Mouse (Mus musculus): Measurements from ENCODE around the gene Slc2a9.
A peak's percentile ranks its signal among the peaks of the same experiment; 100 is the strongest.

Gene Slc2a9

GRCm38 (mm10) chr5:38466569-38467110 lies 36.3 kb downstream of the Slc2a9 start:
- no peak for DNase-seq

- DNase-seq = no peak
Measured at GRCm38 (mm10) chr5:38461261-38461660, 41.7 kb downstream of the Slc2a9 start.

GRCm38 (mm10) chr5:38450936-38451335 lies 52.0 kb downstream of the Slc2a9 start:
- no peak for DNase-seq

GRCm38 (mm10) chr5:38449607-38450006 lies 53.3 kb downstream of the Slc2a9 start:
- DNase-seq = no peak

- DNase-seq = no peak
Measured at GRCm38 (mm10) chr5:38448121-38448520, 54.8 kb downstream of the Slc2a9 start.

- DNase-seq = no peak
Measured at GRCm38 (mm10) chr5:38446316-38446975, 56.5 kb downstream of the Slc2a9 start.

GRCm38 (mm10) chr5:38441088-38441839 lies 61.7 kb downstream of the Slc2a9 start:
- no peak for DNase-seq

- no peak for DNase-seq
Measured at GRCm38 (mm10) chr5:38440252-38441005, 62.5 kb downstream of the Slc2a9 start.

GRCm38 (mm10) chr5:38436681-38437080 lies 66.3 kb downstream of the Slc2a9 start:
- no peak for DNase-seq

GRCm38 (mm10) chr5:38434875-38435274 lies 68.1 kb downstream of the Slc2a9 start:
- no peak for DNase-seq

GRCm38 (mm10) chr5:38431201-38431600 lies 71.7 kb downstream of the Slc2a9 start:
- DNase-seq = no peak

GRCm38 (mm10) chr5:38429106-38429505 lies 73.8 kb downstream of the Slc2a9 start:
- DNase-seq = no peak

GRCm38 (mm10) chr5:38427757-38428156 lies 75.2 kb downstream of the Slc2a9 start:
- no peak for DNase-seq

GRCm38 (mm10) chr5:38425569-38425968 lies 77.4 kb downstream of the Slc2a9 start:
- no peak for DNase-seq

GRCm38 (mm10) chr5:38422426-38422825 lies 80.5 kb downstream of the Slc2a9 start:
- no peak for DNase-seq

GRCm38 (mm10) chr5:38418799-38419198 lies 84.1 kb downstream of the Slc2a9 start:
- DNase-seq = no peak

GRCm38 (mm10) chr5:38403612-38404011 lies 99.3 kb downstream of the Slc2a9 start:
- DNase-seq = no peak

- no peak for DNase-seq
Measured at GRCm38 (mm10) chr5:38402288-38402687, 100.7 kb downstream of the Slc2a9 start.

- DNase-seq = no peak
Measured at GRCm38 (mm10) chr5:38388857-38389256, 114.1 kb downstream of the Slc2a9 start.

- peak; percentile 29 for DNase-seq
Measured at GRCm38 (mm10) chr5:38388420-38388823, 114.5 kb downstream of the Slc2a9 start.

GRCm38 (mm10) chr5:38379970-38380369 lies 123.0 kb downstream of the Slc2a9 start:
- DNase-seq = no peak

- no peak for DNase-seq
Measured at GRCm38 (mm10) chr5:38372369-38372768, 130.6 kb downstream of the Slc2a9 start.

GRCm38 (mm10) chr5:38371308-38371707 lies 131.6 kb downstream of the Slc2a9 start:
- no peak for DNase-seq

Measured in right cerebral cortex, postnatal 4 days (tissue).